Mouse (Mus musculus): ENCODE measurements around the gene Zfp451.

The Zfp451 gene

GRCm38 (mm10) chr1:33719733-33720225, 94.6 kb downstream of the Zfp451 start, which contains the start of gene Rab23:
TSS of gene Rab23 (plus strand) at chr1:33719887.
- peak; percentile 81 to 82 for DNase-seq (ENCODE audit: low spot score in 2 of 2)

GRCm38 (mm10) chr1:33717636-33718035, 96.8 kb downstream of the Zfp451 start:
- DNase-seq (ENCODE audit: low spot score in 2 of 2), result no peak

DNA sequence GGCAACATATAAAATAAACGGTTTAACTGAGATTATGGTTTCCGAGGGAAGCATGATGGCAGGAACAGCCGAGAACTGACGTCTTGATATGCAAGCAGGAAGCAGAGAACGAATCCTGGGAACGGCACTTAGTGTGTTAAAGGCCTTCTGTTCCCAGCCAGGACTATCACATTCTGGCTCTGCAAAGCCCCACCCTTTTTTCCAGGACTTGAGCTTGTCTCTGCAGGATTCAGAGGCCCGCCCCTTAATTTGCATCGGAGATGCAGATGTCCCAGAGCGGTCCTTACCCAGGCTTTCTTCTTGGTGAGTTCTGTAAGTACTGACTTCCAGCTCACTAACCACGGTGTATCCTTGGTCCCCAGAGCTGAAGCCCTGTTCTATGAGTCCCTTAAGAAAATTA, 99.6 kb downstream of the Zfp451 start:
- DNase-seq (ENCODE audit: low spot score in 2 of 2), result no peak

- DNase-seq (ENCODE audit: low spot score in 2 of 2), result no peak
These were observed 102.4 kb downstream of the Zfp451 start for GRCm38 (mm10) chr1:33712026-33712425.

Measured in right cerebral cortex, adult 2 months (tissue).